Mouse (Mus musculus) gastrocnemius, adult 2 months (tissue): Measurements from ENCODE around the gene Med16. TPM values are rescaled to one million over a fixed set of nuclear protein-coding genes. Genes with fewer than 3 reads are reported as not detected.

Experiments
- DNase-seq: peaks from one replicate; pipeline ENCODE4 v3.0.0; 2022
- H3K27ac ChIP-seq: fragments of 200-600 bp; 2 replicates; pipeline ENCODE4 v1.8.1; 2022; ENCODE audit warnings: mild to moderate bottlenecking
- H3K4me3 ChIP-seq: fragments of 200-600 bp; 2 replicates; pipeline ENCODE4 v1.8.1; 2022; ENCODE audit warnings: mild to moderate bottlenecking, moderate library complexity
- CTCF ChIP-seq: fragments of 200-600 bp; IDR thresholded peaks from 2 replicates; pipeline ENCODE4 v1.8.1; 2022; ENCODE audit warnings: antibody characterized with exemption, mild to moderate bottlenecking, moderate library complexity
- intact Hi-C: fragments of 180-260 bp; cut with DNase I; formaldehyde crosslinking; loops from one replicate; pipeline ENCODE4 v1.15.1; 2025
- microRNA-seq: library from miRNA; unstranded; fragments of <30 nt; microRNA quantifications from one replicate; pipeline ENCODE4 v1.2.0, GENCODE M21; 2021
- total RNA-seq, 2 experiments: library from RNA; stranded (reverse); gene quantifications; 2 replicates each; pipeline ENCODE4 v1.2.3; 2021

Med16 gene
- total RNA-seq, 2 experiments from 2014 or later, result 32.6 to 37.2 TPM

DNA sequence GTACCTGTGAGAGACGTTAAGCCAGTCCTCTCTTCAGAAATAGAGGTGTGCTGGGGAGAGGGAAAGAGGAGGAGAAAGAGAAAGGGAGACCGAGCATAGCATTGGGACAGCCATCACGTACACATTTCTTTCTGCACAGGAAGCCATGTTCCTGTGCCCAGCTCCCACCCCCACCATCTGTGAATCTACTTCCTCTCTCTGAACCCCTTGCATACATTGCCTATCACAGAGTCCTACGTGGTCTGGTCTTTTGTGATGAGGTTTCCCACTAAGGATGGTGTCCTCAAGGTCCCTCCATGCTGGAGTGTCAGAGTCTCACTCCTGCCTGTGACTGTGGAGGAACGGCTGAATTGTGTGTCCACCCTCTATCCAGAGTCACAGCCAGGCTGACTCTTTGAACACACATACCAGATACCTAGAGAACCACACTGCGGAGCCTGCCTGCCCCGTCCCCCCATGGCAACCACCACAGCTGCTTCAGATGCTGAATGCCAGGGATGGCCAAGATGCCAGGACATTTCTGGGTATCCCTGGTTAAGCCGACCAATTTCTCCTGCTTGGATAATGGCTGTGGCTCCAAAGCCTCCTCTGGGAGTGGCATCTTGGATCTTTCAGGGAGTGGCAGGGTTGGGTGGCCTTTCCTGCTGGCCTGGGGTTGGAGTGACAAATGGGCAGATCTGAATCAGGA is 58.6 kb downstream of the Med16 start:
- Histone ChIP-seq H3K4me3 (no peak overlapping the region), H3K27ac (no peak overlapping the region)
- intact Hi-C loops, result loop anchor here (5.0 kb wide), 1 partner anchor 68 kb away; no protein-coding TSS in a partner anchor
- TF ChIP-seq CTCF, result no peak
- DNase-seq, result no peak

DNA sequence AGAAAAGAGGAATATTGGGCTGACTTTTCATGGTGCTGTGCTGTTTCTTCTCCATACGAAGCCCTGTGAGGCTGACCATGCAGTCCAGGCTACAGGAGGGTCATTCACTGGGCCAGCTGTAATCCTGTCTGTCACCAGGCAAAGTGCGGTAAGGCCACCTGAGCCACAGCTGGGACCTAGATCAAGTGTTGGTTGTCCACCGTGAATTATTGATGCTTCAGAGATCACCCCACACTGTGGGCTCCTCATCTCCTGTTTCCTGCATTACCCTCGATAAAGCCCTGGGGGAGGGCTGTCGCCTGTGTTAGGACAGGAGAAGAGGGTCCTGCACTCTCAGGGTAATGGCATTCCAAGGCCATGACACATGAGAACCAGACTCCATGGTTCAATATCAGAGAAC is 62.2 kb downstream of the Med16 start:
- H3K4me3 ChIP-seq, result no peak overlapping the region
- no peak overlapping the region for H3K27ac ChIP-seq
- no peak for TF ChIP-seq CTCF
- no peak for DNase-seq
- intact Hi-C loops, result no loop called here

Small RNAs within 50 kb of the gene (microRNA-seq; reads per million reads assigned to microRNA genes)
- gene Mir6910, result not detected

Other genes with a start within 250 kb of the Med16 start
- not detected for gene Madcam1, start 244.4 kb downstream of the Med16 start, total RNA-seq
- 10 to 100 TPM; 18.4 to 19.2 TPM for gene Tpgs1, start 239.6 kb downstream of the Med16 start, total RNA-seq
- 100 to 1,000 TPM; 366 to 415 TPM for gene Cdc34, start 226.7 kb downstream of the Med16 start, total RNA-seq
- 1 to 10 TPM; 7.2 to 9.8 TPM for gene Gzmm, start 219.9 kb downstream of the Med16 start, total RNA-seq
- 100 to 1,000 TPM; 650 to 652 TPM for gene Bsg, start 204.4 kb downstream of the Med16 start, total RNA-seq
- gene Hcn2, start 192.3 kb downstream of the Med16 start, total RNA-seq, result under 1 TPM; 0.47 to 0.84 TPM
- 10 to 100 TPM; 27.0 to 40.8 TPM for gene Polrmt, start 162.3 kb downstream of the Med16 start, total RNA-seq
- gene Fgf22, start 153.8 kb downstream of the Med16 start, total RNA-seq, result not detected
- gene Rnf126, start 142.0 kb downstream of the Med16 start, total RNA-seq, result 10 to 100 TPM; 46.1 to 53.6 TPM
- 1 to 10 TPM; 1.0 to 1.5 TPM for gene Fstl3, start 131.7 kb downstream of the Med16 start, total RNA-seq
- not detected for gene Prss57, start 118.0 kb downstream of the Med16 start, total RNA-seq
- gene Palm, start 115.4 kb downstream of the Med16 start, total RNA-seq, result 10 to 100 TPM; 18.1 to 23.0 TPM
- not detected for gene Misp, start 87.9 kb downstream of the Med16 start, total RNA-seq
- gene Ptbp1, start 54.5 kb downstream of the Med16 start, total RNA-seq, result 10 to 100 TPM; 18.8 to 25.1 TPM
- gene Prtn3, start 34.4 kb downstream of the Med16 start, total RNA-seq, result not detected
- under 1 TPM in 1 of 2 experiments, not detected in 1; 0.17 TPM for gene Plppr3, start 34.3 kb downstream of the Med16 start, total RNA-seq
- gene Elane, start 22.7 kb downstream of the Med16 start, total RNA-seq, result not detected
- gene Cfd, start 18.1 kb downstream of the Med16 start, total RNA-seq, result 10 to 100 TPM; 12.9 to 77.1 TPM
- gene Gm26602, start 1.9 kb upstream of the Med16 start, total RNA-seq, result not detected
- under 1 TPM; 0.17 to 0.23 TPM for gene Kiss1r, start 8.0 kb upstream of the Med16 start, total RNA-seq
- gene R3hdm4, start 12.3 kb upstream of the Med16 start, total RNA-seq, result 100 to 1,000 TPM; 107 to 121 TPM
- gene Arid3a, start 18.1 kb upstream of the Med16 start, total RNA-seq, result 1 to 10 TPM; 1.8 to 2.1 TPM
- gene Wdr18, start 51.2 kb upstream of the Med16 start, total RNA-seq, result 10 to 100 TPM; 19.7 to 22.0 TPM
- gene Grin3b, start 61.8 kb upstream of the Med16 start, total RNA-seq, result under 1 TPM; 0.25 to 0.28 TPM
- gene Tmem259, start 75.4 kb upstream of the Med16 start, total RNA-seq, result 10 to 100 TPM; 70.9 to 75.1 TPM
- 1 to 10 TPM; 3.9 to 9.7 TPM for gene Cnn2, start 79.7 kb upstream of the Med16 start, total RNA-seq
- 1 to 10 TPM; 6.7 to 7.2 TPM for gene Abca7, start 87.6 kb upstream of the Med16 start, total RNA-seq
- 1 to 10 TPM in 1 of 2 experiments, under 1 TPM in 1; 0.97 to 1.4 TPM for gene Arhgap45, start 107.7 kb upstream of the Med16 start, total RNA-seq
- 10 to 100 TPM; 42.0 to 50.9 TPM for gene Polr2e, start 130.9 kb upstream of the Med16 start, total RNA-seq
- 100 to 1,000 TPM; 552 to 603 TPM for gene Gpx4, start 138.2 kb upstream of the Med16 start, total RNA-seq
- gene Sbno2, start 196.6 kb upstream of the Med16 start, total RNA-seq, result 1 to 10 TPM; 6.2 to 7.1 TPM
- gene Stk11, start 206.9 kb upstream of the Med16 start, total RNA-seq, result 100 to 1,000 TPM; 144 to 153 TPM
- gene Atp5d, start 229.7 kb upstream of the Med16 start, total RNA-seq, result 100 to 1,000 TPM; 535 to 725 TPM
- gene Cbarp, start 231.9 kb upstream of the Med16 start, total RNA-seq, result 1 to 10 TPM; 1.8 to 2.3 TPM
- 10 to 100 TPM; 34.3 to 39.8 TPM for gene Midn, start 239.3 kb upstream of the Med16 start, total RNA-seq